Mouse (Mus musculus) C2C12 (cell line): ENCODE results near the gene Rnf180.

Source experiments
- CEBPB ChIP-seq: IDR thresholded peaks from one replicate; pipeline ENCODE4 v1.6.1; 2011; ENCODE audit warnings: low read depth, mild to moderate bottlenecking, control low read depth, moderate library complexity
- CTCF ChIP-seq: IDR thresholded peaks from one replicate; pipeline ENCODE4 v1.5.1; 2011; ENCODE audit not compliant: control insufficient read depth, insufficient read depth, insufficient read length
- FOSL1 ChIP-seq: IDR thresholded peaks from one replicate; pipeline ENCODE4 v1.8.0; 2011; ENCODE audit warnings: mild to moderate bottlenecking, low read length; ENCODE audit not compliant: poor library complexity, insufficient read depth, severe bottlenecking
- MYOD1 ChIP-seq: IDR thresholded peaks from one replicate; pipeline ENCODE4 v1.6.1; 2011; ENCODE audit warnings: low read depth; ENCODE audit not compliant: control insufficient read depth, insufficient read length
- MYOG ChIP-seq: IDR thresholded peaks from one replicate; pipeline ENCODE4 v1.6.1; 2011; ENCODE audit not compliant: control insufficient read depth, insufficient read length; ENCODE audit errors: extremely low read depth
- USF1 ChIP-seq: IDR thresholded peaks from one replicate; pipeline ENCODE4 v1.6.1; 2011; ENCODE audit warnings: low read depth, mild to moderate bottlenecking, control low read depth, moderate library complexity

GRCm38 (mm10) chr13:105293781-105294667, 591 bp downstream of the Rnf180 start:
- TF ChIP-seq CTCF = no peak
- TF ChIP-seq CEBPB = no peak
- TF ChIP-seq MYOG = no peak
- TF ChIP-seq MYOD1 = no peak
- no peak for TF ChIP-seq USF1
- TF ChIP-seq FOSL1 = no peak
